Comparison of ENCODE assay signal across 13 mouse cellular contexts in genomic region chr19:46620016-46620808, GRCm38 (mm10). TPM values are rescaled to one million over a fixed set of nuclear protein-coding genes. Genes with fewer than 3 reads are reported as not detected.
DNase-seq lines count a peak whose midpoint lies in the region; ATAC-seq and TF ChIP-seq lines count a peak whose summit lies in the region.
"Had no signal": no experiment of that assay in that cellular context is flagged by ENCODE, and none has a peak within 500 bp of the region (broad histone marks: within the 10 kb centered on the region; RNA-seq: fewer than 3 reads in every experiment).

No protein-coding gene starts in this region.

- WGBS in heart, adult 2 months: 34% methylated on average over 14 of the region's 14 CpGs
- WGBS in neural tube, embryonic 13.5 days: 75% methylated on average over 14 of the region's 14 CpGs
- 50% methylated on average over 14 of the region's 14 CpGs for WGBS in olfactory bulb, adult 2 months

- intact Hi-C loops in heart, adult 2 months (cut with DNase I): no loop called here
- intact Hi-C loops in heart, postnatal 14 days (cut with DNase I): no loop called here

- H3K27ac ChIP-seq in heart, adult 2 months: peak overlapping the region; percentile 57
- peak overlapping the region; percentile 34; the same call in 1 of the 2 replicates for H3K27ac ChIP-seq in neural tube, embryonic 13.5 days (replicated peaks)
- H3K27ac ChIP-seq in olfactory bulb, adult 2 months (ENCODE audit: insufficient read depth, low read depth, low read length): peak overlapping the region; percentile 66
- H3K27ac ChIP-seq: liver, embryonic 14.5 days had no signal

- H3K27me3 ChIP-seq in heart, adult 2 months (ENCODE audit: control insufficient read depth, insufficient read depth, low read length): no peaks in the 10 kb centered on the region
- H3K27me3 ChIP-seq in neural tube, embryonic 13.5 days: no peaks in the 10 kb centered on the region

- no peak overlapping the region for H3K9ac ChIP-seq in heart, adult 2 months (ENCODE audit: low read depth, low read length)
- H3K9ac ChIP-seq in neural tube, embryonic 13.5 days: no peak overlapping the region
- H3K9ac ChIP-seq: liver, embryonic 14.5 days had no signal

- H3K4me3 ChIP-seq in heart, adult 2 months: no peak overlapping the region
- no peak overlapping the region for H3K4me3 ChIP-seq in neural tube, embryonic 13.5 days
- no peak overlapping the region for H3K4me3 ChIP-seq in olfactory bulb, adult 2 months (ENCODE audit: insufficient read depth, low read depth, low read length)

- H3K36me3 ChIP-seq in heart, adult 2 months (ENCODE audit: control insufficient read depth, insufficient read depth, low read length): peaks cover 7% of the 10 kb centered on the region
- H3K36me3 ChIP-seq in neural tube, embryonic 13.5 days: peaks cover 10% of the 10 kb centered on the region

- no peak for TF ChIP-seq CTCF in heart, adult 2 months (IDR thresholded peaks at IDR 0.05)
- TF ChIP-seq CTCF in olfactory bulb, adult 2 months (IDR thresholded peaks at IDR 0.05; ENCODE audit: insufficient read depth, low read depth, low read length): no peak

- no peak for DNase-seq in heart, adult 2 months
- DNase-seq in heart, postnatal 14 days: no peak
- DNase-seq in neural tube, embryonic 10.5 days (ENCODE audit: extremely low spot score, low spot score): no peak
- peak; percentile 62 to 73 for DNase-seq in frontal cortex, postnatal 36 days (ENCODE audit: low spot score in 2 of 2)
- DNase-seq in retina, embryonic 14.5 days (ENCODE audit: low spot score): no peak
- no peak for DNase-seq in adrenal gland, postnatal 4 days (ENCODE audit: low spot score in 2 of 2)
- DNase-seq: cerebellum, adult 9-10 months had no signal

- H3K4me1 ChIP-seq in heart, adult 2 months (ENCODE audit: control insufficient read depth, insufficient read depth, low read length): peaks cover 41% of the 10 kb centered on the region
- H3K4me1 ChIP-seq in neural tube, embryonic 13.5 days (replicated peaks): peaks cover 68% of the 10 kb centered on the region
- peaks cover 65% of the 10 kb centered on the region for H3K4me1 ChIP-seq in olfactory bulb, adult 2 months (ENCODE audit: control insufficient read depth, insufficient read depth, low read length)

- no peak for ATAC-seq in neural tube, embryonic 13.5 days (ENCODE audit: low read depth)

- no peak for TF ChIP-seq POLR2A in heart, adult 2 months (IDR thresholded peaks at IDR 0.05; ENCODE audit: insufficient read depth, low read depth, low read length)
- no peak for TF ChIP-seq POLR2A in olfactory bulb, adult 2 months (IDR thresholded peaks at IDR 0.05; ENCODE audit: insufficient read depth, low read depth, low read length)

- no peak overlapping the region for H3K4me2 ChIP-seq in neural tube, embryonic 13.5 days

- no peaks in the 10 kb centered on the region for H3K9me3 ChIP-seq in neural tube, embryonic 13.5 days

- TF ChIP-seq EP300 in heart, adult 2 months (IDR thresholded peaks at IDR 0.05; ENCODE audit: insufficient read depth, low read depth, low read length): no peak

- H3K79me2 ChIP-seq in heart, adult 2 months (replicated peaks; ENCODE audit: control insufficient read depth, insufficient read depth, low read length): peaks cover 1% of the 10 kb centered on the region; the same call in 1 of the 2 replicates

RNA-seq across cellular contexts. Expression of gene Wbp1l, which starts 21.3 kb away (rescaled TPM):
- 10 to 100 TPM; 53.5 to 54.2 TPM for total RNA-seq in heart, adult 2 months (2021)
- 39.2 and 46.2 TPM in 2 replicates for polyA plus RNA-seq in heart, adult 2 months (2012; rRNA removed)
- total RNA-seq in heart, postnatal 14 days (2021): 10 to 100 TPM; 60.3 to 68.7 TPM
- 38.0 and 43.2 TPM in 2 replicates for polyA plus RNA-seq in neural tube, embryonic 13.5 days (2015; fragmentation: Nextera tagmentation; extraction: Ambion mirVana)
- 293 TPM in 1 of 2 replicates, not detected in the other for polyA plus RNA-seq in olfactory bulb, adult 2 months (2012; ENCODE audit: insufficient read depth, insufficient read length, low replicate concordance, missing spikeins)
- 100 to 1,000 TPM; 180 to 182 TPM for total RNA-seq in adrenal gland, postnatal 4 days (2021)

RNA-seq across cellular contexts. Expression of gene Sfxn2, which starts 47.0 kb away (rescaled TPM):
- total RNA-seq in heart, adult 2 months (2021): 1 to 10 TPM; 2.4 to 3.6 TPM
- polyA plus RNA-seq in heart, adult 2 months (2012; rRNA removed): 2.3 and 2.7 TPM in 2 replicates
- 1 to 10 TPM; 4.1 to 5.3 TPM for total RNA-seq in heart, postnatal 14 days (2021)
- polyA plus RNA-seq in neural tube, embryonic 13.5 days (2015; fragmentation: Nextera tagmentation; extraction: Ambion mirVana): 10.6 and 12.9 TPM in 2 replicates
- polyA plus RNA-seq in olfactory bulb, adult 2 months (2012; ENCODE audit: insufficient read depth, insufficient read length, low replicate concordance, missing spikeins): not detected in 2 replicates
- 10 to 100 TPM; 13.1 to 18.4 TPM for total RNA-seq in adrenal gland, postnatal 4 days (2021)

RNA-seq across cellular contexts. Expression of gene Arl3, which starts 47.2 kb away (rescaled TPM):
- 10 to 100 TPM; 36.1 to 43.4 TPM for total RNA-seq in heart, adult 2 months (2021)
- polyA plus RNA-seq in heart, adult 2 months (2012; rRNA removed): 38.3 and 57.0 TPM in 2 replicates
- total RNA-seq in heart, postnatal 14 days (2021): 10 to 100 TPM; 29.7 to 30.0 TPM
- 208 and 217 TPM in 2 replicates for polyA plus RNA-seq in neural tube, embryonic 13.5 days (2015; fragmentation: Nextera tagmentation; extraction: Ambion mirVana)
- polyA plus RNA-seq in olfactory bulb, adult 2 months (2012; ENCODE audit: insufficient read depth, insufficient read length, low replicate concordance, missing spikeins): not detected in 2 replicates
- total RNA-seq in adrenal gland, postnatal 4 days (2021): 10 to 100 TPM; 47.2 to 54.9 TPM

RNA-seq across cellular contexts. Expression of gene Cyp17a1, which starts 52.8 kb away (rescaled TPM):
- total RNA-seq in heart, adult 2 months (2021): not detected
- 0.12 TPM in 1 of 2 replicates, not detected in the other for polyA plus RNA-seq in heart, adult 2 months (2012; rRNA removed)
- not detected for total RNA-seq in heart, postnatal 14 days (2021)
- polyA plus RNA-seq in neural tube, embryonic 13.5 days (2015; fragmentation: Nextera tagmentation; extraction: Ambion mirVana): not detected in 2 replicates
- polyA plus RNA-seq in olfactory bulb, adult 2 months (2012; ENCODE audit: insufficient read depth, insufficient read length, low replicate concordance, missing spikeins): not detected in 2 replicates
- 1 to 10 TPM; 1.1 to 1.4 TPM for total RNA-seq in adrenal gland, postnatal 4 days (2021)
- total RNA-seq: gastrocnemius, postnatal 4 days; MEL had no signal
- polyA plus RNA-seq: urinary bladder, adult 2 months had no signal

Comparison
In these comparisons a context has a peak if more than half of its experiments do, and no peak if none do; other contexts are left out.
1. DNase-seq: peak in frontal cortex, postnatal 36 days (2 of 2); none in heart, adult 2 months (0 of 2), heart, postnatal 14 days (0 of 2), neural tube, embryonic 10.5 days (single experiment), retina, embryonic 14.5 days (single experiment) and adrenal gland, postnatal 4 days (0 of 2).
2. Peak in every context shown above with its lines, with median percentiles within 50 percentile points of each other: H3K27ac ChIP-seq.